Mouse (Mus musculus) intestine, embryonic 15.5 days (tissue): Measurements from ENCODE around the gene Klrb1b. TPM values are rescaled to one million over a fixed set of nuclear protein-coding genes. Genes with fewer than 3 reads are reported as not detected.
"Not testable (repeated sequence)": the region's sequence is repeated elsewhere in the genome, so short reads cannot be mapped to it uniquely, and the experiment has no call there.

ENCODE experiments used
- ATAC-seq: fragments of 200-750 bp; cut with Nextera tagmentation; 2 replicates; pipeline ENCODE4 v1.8.0; 2017; ENCODE audit warnings: moderate TSS enrichment, moderate library complexity
- H3K27ac ChIP-seq: fragments of 300-500 bp; sonication (generic); 2 replicates; pipeline ENCODE4 v1.5.1; 2015; ENCODE audit warnings: mild to moderate bottlenecking, inconsistent platforms
- H3K27me3 ChIP-seq: fragments of 300-500 bp; sonication (generic); replicated peaks from 2 replicates; pipeline ENCODE4 v1.6.1; 2015; ENCODE audit warnings: inconsistent platforms
- H3K36me3 ChIP-seq: fragments of 300-500 bp; sonication (generic); 2 replicates; pipeline ENCODE4 v1.6.1; 2015; ENCODE audit warnings: inconsistent platforms
- H3K4me1 ChIP-seq: fragments of 300-500 bp; sonication (generic); replicated peaks from 2 replicates; pipeline ENCODE4 v1.6.1; 2015; ENCODE audit warnings: inconsistent platforms
- H3K4me2 ChIP-seq: fragments of 300-500 bp; sonication (generic); replicated peaks from 2 replicates; pipeline ENCODE4 v1.6.1; 2015; ENCODE audit warnings: mild to moderate bottlenecking, inconsistent platforms
- H3K4me3 ChIP-seq: fragments of 300-500 bp; sonication (generic); replicated peaks from 2 replicates; pipeline ENCODE4 v1.5.1; 2015; ENCODE audit warnings: inconsistent platforms
- H3K9ac ChIP-seq: fragments of 300-500 bp; sonication (generic); 2 replicates; pipeline ENCODE4 v1.6.1; 2015; ENCODE audit warnings: inconsistent platforms
- H3K9me3 ChIP-seq: fragments of 300-500 bp; sonication (generic); 2 replicates; pipeline ENCODE4 v1.6.1; 2016; ENCODE audit warnings: inconsistent platforms
- WGBS: fragments of 180-500 bp; shearing (Covaris S2); methylation state at CpG from one replicate; pipeline ENCODE4 v1.1.7; 2015; 5-methylcytosine and 5-hydroxymethylcytosine counted together
- polyA plus RNA-seq: library from polyadenylated mRNA; unstranded; fragments of >200 nt; fragmentation: Nextera tagmentation; extraction: Ambion mirVana; gene quantifications from 2 replicates; pipeline ENCODE4 v1.2.1, GENCODE M21; 2015

Klrb1b gene
- polyA plus RNA-seq, 1 experiment from 2014 or later = 1.2 TPM

DNA sequence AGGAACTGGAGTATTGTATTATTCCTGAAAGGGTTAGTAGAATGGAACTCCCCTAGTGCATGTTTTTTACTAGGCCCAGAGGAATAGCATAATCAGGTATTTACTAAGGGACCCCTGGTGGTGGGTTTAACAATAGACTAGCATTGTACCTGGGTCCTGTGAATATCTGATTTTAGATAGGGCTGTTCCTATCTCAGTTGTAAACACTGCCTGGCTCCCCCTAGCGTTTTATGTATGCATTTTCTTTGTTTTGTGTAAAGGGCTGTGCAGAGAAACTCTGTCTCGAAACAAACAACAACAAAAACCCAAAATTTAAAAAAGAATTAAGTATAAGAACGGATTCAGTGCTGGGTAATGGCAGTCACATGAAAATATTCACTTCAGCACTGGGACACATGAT lies 19.1 kb downstream of the Klrb1b start:
- Histone ChIP-seq H3K9ac (no peak overlapping the region), H3K27ac (no peak overlapping the region), H3K4me3 (no peak overlapping the region), H3K36me3 (no peaks in the 10 kb centered on the region), H3K4me1 (no peaks in the 10 kb centered on the region), H3K27me3 (no peaks in the 10 kb centered on the region), H3K9me3 (no peaks in the 10 kb centered on the region), H3K4me2 (no peak overlapping the region)
- 70% methylated on average over 3 of the region's 3 CpGs for WGBS
- ATAC-seq = no peak

DNA sequence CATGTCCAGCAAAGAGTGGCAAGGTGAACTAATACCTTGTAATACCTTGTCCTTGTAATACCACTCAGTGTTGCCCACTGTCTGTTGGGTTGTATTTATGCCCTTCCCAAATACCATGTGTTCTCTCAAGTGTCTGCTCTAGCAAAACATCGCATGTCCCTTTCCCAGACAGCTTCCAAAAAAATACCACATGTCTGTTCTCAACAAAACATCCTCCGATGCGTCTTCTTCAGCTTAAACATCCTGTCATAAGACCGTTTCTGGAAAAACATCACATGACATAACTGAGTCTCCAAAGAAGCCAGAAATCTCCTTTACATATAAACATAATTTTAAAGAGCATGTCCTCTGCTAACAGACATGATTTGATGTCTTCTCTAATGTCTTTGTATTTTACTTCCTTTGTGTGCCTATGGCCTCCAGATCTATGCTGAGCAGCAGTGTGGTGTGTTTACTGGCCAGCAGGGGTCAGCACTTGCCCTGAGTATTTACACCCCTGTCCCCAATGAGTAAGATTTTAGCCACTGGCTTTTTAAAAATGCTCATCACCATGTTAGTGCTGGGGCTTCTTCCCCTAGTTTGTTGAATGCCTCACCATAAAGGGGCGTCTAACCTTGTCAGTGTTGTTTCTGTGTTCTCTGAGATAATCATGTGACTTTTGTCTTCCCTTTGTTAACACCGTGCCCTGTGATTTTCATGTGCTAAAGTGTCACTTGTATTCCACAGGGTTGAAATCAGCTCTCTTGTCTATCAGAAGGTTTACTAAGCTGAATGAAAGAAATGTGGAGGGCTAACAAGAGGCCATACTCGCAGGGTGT lies 21.1 kb downstream of the Klrb1b start:
- H3K27ac ChIP-seq, H3K4me3 ChIP-seq, H3K9me3 ChIP-seq, H3K4me2 ChIP-seq, H3K4me1 ChIP-seq, H3K36me3 ChIP-seq, H3K9ac ChIP-seq, ATAC-seq, H3K27me3 ChIP-seq: not testable (repeated sequence)
- 57% methylated on average over 7 of the region's 7 CpGs for WGBS

DNA sequence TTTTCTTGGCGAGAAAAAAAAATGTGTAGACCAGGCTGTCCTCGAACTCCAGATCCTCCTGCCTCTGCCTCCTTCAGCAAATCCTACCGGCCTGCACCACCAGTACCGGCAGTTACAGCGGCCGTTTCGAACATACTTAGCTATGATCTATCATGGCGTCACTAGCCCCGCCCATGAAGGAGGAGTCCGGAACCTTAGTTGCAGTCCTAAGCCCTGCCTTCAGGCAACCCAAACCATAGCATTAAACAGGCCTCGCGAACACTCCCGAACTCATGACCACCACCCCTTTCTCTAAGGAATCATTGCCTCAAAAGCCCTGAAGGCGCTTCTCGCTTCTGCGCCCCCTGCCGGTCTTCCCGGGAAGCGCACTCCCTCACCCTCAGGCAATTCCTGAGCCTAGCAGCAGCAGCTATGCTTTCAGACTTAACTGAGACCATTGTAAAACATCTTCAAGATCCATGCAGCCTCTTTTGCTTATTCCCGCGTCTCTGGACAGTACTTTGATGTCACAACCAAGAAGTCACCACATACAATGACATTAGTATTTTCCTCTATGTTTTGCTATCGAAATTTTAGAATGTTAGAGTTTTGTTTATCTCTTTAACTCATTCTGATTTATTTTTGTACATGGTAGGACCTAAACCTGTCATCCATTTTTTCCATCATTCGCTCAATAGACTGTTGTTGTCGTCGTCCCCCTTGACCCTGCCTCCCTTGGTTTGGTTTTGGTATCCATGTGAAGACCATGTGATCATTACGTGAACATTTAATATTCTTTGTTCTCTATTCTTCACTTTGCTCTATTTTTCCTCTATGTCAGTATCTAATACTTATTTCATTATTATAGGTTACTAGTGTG lies 22.9 kb downstream of the Klrb1b start:
- H3K4me2 ChIP-seq = peak overlapping the region; percentile 74
- H3K27ac ChIP-seq = no peak overlapping the region; the same call in 1 of the 2 replicates
- ATAC-seq = peak; percentile 92
- H3K9ac ChIP-seq = peak overlapping the region; percentile 56
- H3K36me3 ChIP-seq = no peaks in the 10 kb centered on the region
- H3K4me3 ChIP-seq = peak overlapping the region; percentile 43
- H3K27me3 ChIP-seq = no peaks in the 10 kb centered on the region
- 0 out of 2 replicates have a peak, but pooled peaks cover 1% of the 10 kb centered on the region for H3K4me1 ChIP-seq
- WGBS = 7% methylated on average over 26 of the region's 26 CpGs
- H3K9me3 ChIP-seq = no peaks in the 10 kb centered on the region

DNA sequence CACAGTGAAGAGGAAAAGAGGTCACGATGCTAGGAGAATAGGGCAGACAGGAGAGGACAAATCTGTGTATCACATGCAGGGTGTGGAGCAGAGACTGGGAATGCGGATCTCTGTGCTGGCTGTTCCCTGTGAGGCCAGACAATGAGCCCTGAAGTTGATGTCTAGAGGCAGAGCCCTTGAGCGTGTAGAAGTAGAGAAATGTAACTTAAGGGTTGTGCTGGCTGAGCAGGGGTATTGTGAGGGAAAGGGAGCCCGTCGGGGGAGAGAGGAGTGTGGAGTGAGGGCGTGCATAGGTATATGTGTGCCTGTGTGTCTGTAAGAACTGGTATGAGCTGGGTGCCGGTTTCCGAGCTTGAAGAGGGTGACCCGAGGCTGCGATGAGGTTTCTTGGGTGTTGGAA lies 23.6 kb downstream of the Klrb1b start:
- H3K9me3 ChIP-seq = no peaks in the 10 kb centered on the region
- peaks cover 8% of the 10 kb centered on the region; the same call in 1 of the 2 replicates for H3K4me1 ChIP-seq
- peak overlapping the region; percentile 56 for H3K9ac ChIP-seq
- H3K27me3 ChIP-seq = no peaks in the 10 kb centered on the region
- H3K4me2 ChIP-seq = peak overlapping the region; percentile 74
- H3K27ac ChIP-seq = peak overlapping the region; percentile 71
- 11% methylated on average over 10 of the region's 10 CpGs for WGBS
- peak overlapping the region; percentile 43 for H3K4me3 ChIP-seq
- ATAC-seq = peak; percentile 35
- H3K36me3 ChIP-seq = no peaks in the 10 kb centered on the region

DNA sequence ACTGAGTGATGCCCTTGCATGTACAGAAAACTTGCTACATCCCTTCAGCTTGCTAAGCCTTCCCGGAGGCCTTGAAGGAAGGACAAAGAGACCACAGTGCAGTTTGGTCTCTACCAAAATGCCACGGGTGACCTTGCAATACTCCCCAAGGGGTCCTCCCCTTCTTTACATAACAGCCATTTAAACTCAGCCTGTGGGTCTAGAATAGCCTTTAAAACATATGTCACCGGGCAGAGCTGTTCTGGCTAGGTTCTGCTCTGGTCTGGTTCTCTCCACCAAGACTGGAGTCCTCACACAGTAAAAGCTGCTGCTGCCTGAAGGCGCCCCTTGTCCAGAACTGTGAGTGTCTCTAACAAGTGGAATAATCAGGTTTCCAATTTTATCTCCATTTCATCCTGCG lies 25.4 kb downstream of the Klrb1b start:
- ATAC-seq, H3K27me3 ChIP-seq, H3K4me1 ChIP-seq, H3K4me3 ChIP-seq, H3K27ac ChIP-seq, H3K9ac ChIP-seq, H3K9me3 ChIP-seq, H3K36me3 ChIP-seq, H3K4me2 ChIP-seq: not testable (repeated sequence)
- whole genome bisulfite sequencing = 74% methylated on average over 5 of the region's 5 CpGs

DNA sequence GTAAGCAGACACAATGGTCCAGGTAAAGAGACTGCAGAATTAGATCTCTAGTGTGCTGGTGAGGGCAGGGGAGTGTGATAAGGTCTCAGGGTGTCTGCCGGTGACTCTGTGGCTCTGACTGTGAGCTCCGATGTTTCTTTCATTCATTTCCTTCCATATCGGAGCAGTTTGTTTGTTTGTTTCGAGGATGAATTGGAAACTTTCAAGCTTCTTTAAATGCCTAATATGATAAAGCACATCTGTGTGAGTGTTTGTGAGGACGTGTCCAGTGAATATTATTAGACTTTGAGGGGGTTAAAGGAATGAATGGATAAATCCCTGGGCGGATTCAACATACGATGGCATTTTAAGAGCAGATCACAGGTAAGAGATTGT lies 26.2 kb downstream of the Klrb1b start:
- Histone ChIP-seq H3K36me3 (no peaks in the 10 kb centered on the region), H3K27me3 (no peaks in the 10 kb centered on the region), H3K4me1 (peaks cover 9% of the 10 kb centered on the region; the same call in 1 of the 2 replicates), H3K4me2 (peak overlapping the region; percentile 61), H3K9me3 (no peaks in the 10 kb centered on the region), H3K4me3 (peak overlapping the region; percentile 59), H3K9ac (no peak overlapping the region; the same call in 1 of the 2 replicates), H3K27ac (no peak overlapping the region)
- no peak for ATAC-seq
- 16% methylated on average over 7 of the region's 7 CpGs for WGBS

DNA sequence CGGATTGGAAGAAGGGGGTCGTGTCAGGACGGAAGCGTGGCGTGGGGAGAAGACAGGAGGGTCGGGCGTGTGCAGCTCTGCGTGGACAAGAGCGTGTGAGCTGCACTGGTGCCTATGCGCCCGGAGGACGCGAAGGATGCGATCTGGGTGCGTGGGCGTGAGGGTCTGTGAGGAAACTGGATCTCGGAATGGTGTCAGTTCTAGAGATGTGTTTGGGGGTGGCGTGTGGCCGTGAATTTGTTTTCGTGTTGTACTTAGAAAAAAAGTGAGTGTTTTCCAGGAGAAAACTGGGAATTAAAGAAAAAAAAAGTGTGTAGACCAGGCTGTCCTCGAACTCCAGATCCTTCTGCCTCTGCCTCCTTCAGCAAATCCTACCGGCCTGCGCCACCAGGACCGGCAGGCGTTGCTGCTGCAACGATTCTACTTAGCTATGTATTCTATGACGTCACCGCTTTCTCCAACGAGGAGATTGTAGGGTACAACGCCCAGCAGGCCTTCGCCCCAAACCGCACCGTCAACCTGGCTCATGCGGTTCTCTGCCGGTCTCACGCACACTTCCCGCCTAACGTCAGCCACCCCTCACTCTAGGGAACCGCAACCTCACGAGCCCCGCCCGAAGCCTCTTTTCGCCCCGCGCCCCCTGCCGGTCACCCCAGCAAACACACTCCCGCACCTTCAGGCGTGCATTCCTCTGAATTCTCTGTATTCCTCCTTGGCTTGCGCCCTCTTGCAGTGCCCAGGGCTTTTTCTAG lies 26.8 kb downstream of the Klrb1b start:
- under 1% methylated on average over 49 of the region's 49 CpGs for WGBS
- not testable (repeated sequence) for H3K27me3 ChIP-seq, H3K36me3 ChIP-seq, H3K9me3 ChIP-seq, H3K4me1 ChIP-seq
- peak overlapping the region; percentile 90 for H3K27ac ChIP-seq
- H3K4me3 ChIP-seq = peak overlapping the region; percentile 59
- peak overlapping the region; percentile 61 for H3K4me2 ChIP-seq
- peak; percentile 78 for ATAC-seq
- peak overlapping the region; percentile 62 for H3K9ac ChIP-seq

DNA sequence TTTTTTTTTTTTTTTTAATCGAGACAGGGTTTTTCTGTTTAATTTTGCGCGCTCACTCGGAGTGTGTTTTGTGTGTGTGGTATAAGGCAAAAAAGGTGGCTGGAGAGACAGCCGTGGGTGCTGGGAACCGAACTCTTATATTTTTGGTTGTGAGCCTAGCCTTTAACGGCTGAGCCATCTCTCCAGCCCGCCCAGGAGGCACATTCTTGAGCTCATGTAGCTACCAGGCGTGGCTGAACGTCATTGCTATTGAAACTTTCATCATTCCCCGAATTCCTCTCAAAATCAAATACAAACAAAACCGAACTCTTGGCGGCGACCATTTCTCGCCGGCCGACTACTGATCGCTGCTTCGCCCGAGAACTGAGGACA lies 27.4 kb downstream of the Klrb1b start:
- Histone ChIP-seq H3K9ac (peak overlapping the region; percentile 62), H3K27ac (peak overlapping the region; percentile 90), H3K4me2 (peak overlapping the region; percentile 54), H3K4me3 (peak overlapping the region; percentile 59)
- WGBS = under 1% methylated on average over 20 of the region's 20 CpGs
- H3K4me1 ChIP-seq, H3K9me3 ChIP-seq, H3K36me3 ChIP-seq, H3K27me3 ChIP-seq: not testable (repeated sequence)
- peak; percentile 59 for ATAC-seq

DNA sequence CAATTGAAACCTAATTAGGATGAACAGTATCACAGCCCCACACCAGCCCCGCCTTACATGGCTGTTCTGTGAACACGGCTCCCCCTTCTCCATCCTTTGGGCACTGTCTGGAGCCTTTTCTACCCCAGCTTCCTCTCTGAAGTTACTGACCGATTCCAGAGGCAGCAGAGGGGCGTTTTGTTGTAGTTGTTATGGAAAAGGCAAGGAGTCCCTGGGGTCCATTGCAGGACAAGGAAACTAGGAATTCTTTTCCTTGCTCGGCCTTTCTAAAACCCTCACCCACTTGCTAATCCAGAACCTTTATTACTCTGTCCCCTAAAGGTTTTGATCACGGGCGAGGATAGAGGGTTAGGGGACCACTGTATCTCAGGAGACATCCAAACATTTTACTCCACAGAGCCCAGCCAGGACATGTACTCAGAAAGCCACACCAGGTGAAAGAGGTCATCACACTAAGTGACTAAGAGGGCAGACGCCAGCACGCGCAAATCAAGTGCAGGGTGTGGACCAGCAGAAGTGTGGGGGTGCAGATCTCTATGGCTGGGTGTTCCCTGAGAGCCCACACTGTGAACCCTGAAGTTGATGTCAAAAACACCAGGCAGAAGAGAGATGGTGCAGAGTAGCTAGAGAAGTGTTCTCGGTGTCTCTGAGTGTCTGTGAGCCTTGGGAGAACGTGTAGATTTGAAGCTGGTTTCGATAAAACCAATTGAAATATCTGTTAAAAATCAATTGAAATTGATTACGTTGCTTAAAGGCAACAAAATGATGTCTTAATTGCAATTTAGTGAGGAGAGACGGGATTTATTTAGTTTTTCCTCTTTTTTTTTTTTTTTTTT lies 28.0 kb downstream of the Klrb1b start:
- peak overlapping the region; percentile 33 for H3K4me3 ChIP-seq
- 17% methylated on average over 15 of the region's 15 CpGs for WGBS
- no peaks in the 10 kb centered on the region for H3K9me3 ChIP-seq
- H3K4me1 ChIP-seq = peaks cover 9% of the 10 kb centered on the region; the same call in 1 of the 2 replicates
- H3K4me2 ChIP-seq = peak overlapping the region; percentile 54
- ATAC-seq = no peak
- no peaks in the 10 kb centered on the region for H3K36me3 ChIP-seq
- no peaks in the 10 kb centered on the region for H3K27me3 ChIP-seq
- H3K9ac ChIP-seq = no peak overlapping the region
- H3K27ac ChIP-seq = peak overlapping the region; percentile 49

GRCm38 (mm10) chr6:128797185-128797905 lies 28.8 kb downstream of the Klrb1b start:
- ATAC-seq = no peak
- peaks cover 9% of the 10 kb centered on the region; the same call in 1 of the 2 replicates for H3K4me1 ChIP-seq
- no peak overlapping the region for H3K9ac ChIP-seq
- H3K36me3 ChIP-seq = no peaks in the 10 kb centered on the region
- 77% methylated on average over 12 of the region's 12 CpGs for WGBS
- H3K27me3 ChIP-seq = no peaks in the 10 kb centered on the region
- H3K9me3 ChIP-seq = no peaks in the 10 kb centered on the region
- H3K4me3 ChIP-seq = peak overlapping the region; percentile 33; the same call in 1 of the 2 replicates
- no peak overlapping the region for H3K27ac ChIP-seq
- peak overlapping the region; percentile 54 for H3K4me2 ChIP-seq
